Mouse (Mus musculus) liver, adult 2 months (tissue): ENCODE results near the gene Tex2.
"Not testable (repeated sequence)": the region's sequence is repeated elsewhere in the genome, so short reads cannot be mapped to it uniquely, and the experiment has no call there.

ENCODE experiments used
- CTCF ChIP-seq: fragments of 200-500 bp; IDR thresholded peaks from 2 replicates; pipeline ENCODE4 v1.5.1; 2011; ENCODE audit warnings: low read depth, low read length, control low read depth
- POLR2A ChIP-seq: fragments of 200-500 bp; IDR thresholded peaks from 2 replicates; pipeline ENCODE4 v1.6.1; 2011; ENCODE audit warnings: low read length, control low read depth; ENCODE audit not compliant: insufficient read depth; ENCODE audit errors: extremely low read depth

DNA sequence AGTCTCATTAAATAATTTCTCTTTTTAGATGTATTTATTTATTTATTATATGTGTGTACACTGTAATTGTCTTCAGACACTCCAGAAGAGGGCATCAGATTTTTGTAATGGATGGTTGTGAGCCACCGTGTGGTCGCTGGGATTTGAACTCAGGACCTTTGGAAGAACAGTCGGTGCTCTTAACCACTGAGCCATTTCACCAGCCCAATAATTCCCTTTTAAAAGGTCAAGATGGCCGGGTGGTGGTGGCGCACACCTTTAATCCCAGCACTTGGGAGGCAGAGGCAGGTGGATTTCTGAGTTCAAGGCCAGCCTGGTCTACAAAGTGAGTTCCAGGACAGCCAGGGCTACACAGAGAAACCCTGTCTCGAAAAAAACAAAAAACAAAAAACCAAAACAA lies 122.6 kb downstream of the Tex2 start:
- not testable (repeated sequence) for TF ChIP-seq POLR2A, CTCF
